Mouse (Mus musculus): Measurements from ENCODE around the gene Clec4n. TPM values are rescaled to one million over a fixed set of nuclear protein-coding genes. Genes with fewer than 3 reads are reported as not detected.

Gene Clec4n
- polyA plus RNA-seq, 1 experiment: not detected

DNA sequence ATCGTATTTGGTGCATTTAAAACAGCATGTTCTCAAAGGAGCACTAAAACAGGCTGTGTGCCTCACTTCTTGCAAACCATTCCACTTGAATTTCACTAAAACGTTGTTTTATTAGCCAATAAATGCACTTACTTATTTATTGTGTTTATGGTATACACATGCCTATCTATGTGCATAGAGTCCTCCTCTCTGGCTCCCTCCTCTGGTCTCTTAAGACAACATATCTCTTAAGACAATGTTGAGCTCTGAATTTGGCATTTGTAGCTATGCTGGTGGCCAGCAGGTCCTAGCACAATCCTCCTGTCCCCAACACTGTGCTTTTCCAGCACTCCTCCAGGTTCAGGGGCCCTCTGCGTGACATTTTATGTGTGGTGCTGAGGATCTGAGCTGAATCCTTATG is 29.3 kb downstream of the Clec4n start:
- Histone ChIP-seq H3K27me3 (ENCODE audit: control insufficient read depth, insufficient read depth, insufficient read length) (no peaks in the 10 kb centered on the region), H3K4me3 (no peak overlapping the region), H3K4me2 (ENCODE audit: low read depth) (no peak overlapping the region), H3K36me3 (ENCODE audit: control insufficient read depth, insufficient read depth) (no peaks in the 10 kb centered on the region), H3ac (ENCODE audit: control insufficient read depth, insufficient read length) (no peak overlapping the region), H3K79me2 (ENCODE audit: control insufficient read depth, insufficient read depth) (no peaks in the 10 kb centered on the region)
- TF ChIP-seq MYOG (IDR thresholded peaks at IDR 0.05; ENCODE audit: control insufficient read depth in 1 of 3, insufficient read depth in 1 of 3, insufficient read length in 2 of 3, low read depth in 2 of 3): no peak
- no peak for TF ChIP-seq TCF12 (IDR thresholded peaks at IDR 0.05; ENCODE audit: insufficient read depth, poor library complexity, severe bottlenecking)
- no peak for TF ChIP-seq POLR2AphosphoS2 (IDR thresholded peaks at IDR 0.05; ENCODE audit: insufficient read length, low read depth)
- TF ChIP-seq E2F4 (IDR thresholded peaks at IDR 0.05; ENCODE audit: insufficient read depth): no peak
- no peak for TF ChIP-seq USF1 (IDR thresholded peaks at IDR 0.05; ENCODE audit: low read depth)
- TF ChIP-seq POLR2A (IDR thresholded peaks at IDR 0.05; ENCODE audit: insufficient read length, low read depth): no peak

DNA sequence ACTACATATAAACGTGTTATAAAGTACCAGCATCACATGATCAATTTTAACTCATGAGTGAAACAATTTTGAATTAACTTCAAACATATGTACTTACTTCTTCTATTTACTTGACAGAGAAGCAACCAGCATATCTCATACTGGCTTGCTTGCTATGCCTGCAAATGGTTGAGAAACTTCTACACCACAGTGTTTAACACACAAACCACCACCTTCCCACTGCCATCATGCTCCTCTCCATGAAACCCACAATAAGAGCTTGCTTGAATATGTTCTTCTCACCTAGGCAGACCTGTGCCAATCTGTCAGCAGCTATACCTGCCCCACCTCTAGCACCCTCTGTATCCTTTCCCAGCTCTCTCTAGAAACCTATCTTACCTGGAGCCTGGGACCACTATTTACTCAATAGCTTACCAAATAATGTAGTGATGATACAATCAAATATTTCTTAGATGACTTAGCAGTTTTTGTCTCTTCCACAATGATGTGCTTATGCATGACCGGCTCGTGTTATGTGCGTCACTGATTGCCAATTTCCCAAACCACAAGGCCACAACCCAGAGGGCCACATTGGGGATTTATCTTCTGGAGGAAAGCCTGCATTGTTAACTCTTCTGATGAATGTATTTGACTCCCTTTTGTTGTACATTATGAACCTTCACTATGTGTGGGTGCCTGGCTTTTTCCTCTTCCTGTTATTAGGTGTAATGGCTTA is 30.4 kb downstream of the Clec4n start:
- no peaks in the 10 kb centered on the region for H3K36me3 ChIP-seq (ENCODE audit: control insufficient read depth, insufficient read depth)

DNA sequence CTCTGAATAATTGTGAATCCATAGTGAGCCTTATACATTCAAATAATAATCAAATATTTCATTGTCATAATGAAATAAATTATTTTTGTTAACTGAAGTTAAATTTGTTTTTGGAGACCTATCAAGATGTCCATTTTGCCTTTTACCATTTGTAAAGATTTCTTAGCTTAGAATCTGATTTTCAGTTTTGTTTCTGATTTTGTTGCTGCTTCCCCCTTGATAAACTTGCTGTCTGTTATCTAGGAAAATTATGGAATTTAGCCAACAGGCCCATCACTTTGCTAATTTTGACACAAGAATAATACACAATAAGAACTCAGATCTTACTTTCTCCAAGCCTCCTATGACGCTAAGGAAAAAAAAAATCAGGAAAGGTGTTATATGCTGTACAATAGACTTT is 31.2 kb downstream of the Clec4n start:
- Histone ChIP-seq H3K4me3 (no peak overlapping the region), H3K4me2 (ENCODE audit: low read depth) (no peak overlapping the region), H3K36me3 (ENCODE audit: control insufficient read depth, insufficient read depth) (no peaks in the 10 kb centered on the region), H3ac (ENCODE audit: control insufficient read depth, insufficient read length) (no peak overlapping the region), H3K79me2 (ENCODE audit: control insufficient read depth, insufficient read depth) (no peaks in the 10 kb centered on the region), H3K27me3 (ENCODE audit: control insufficient read depth, insufficient read depth, insufficient read length) (no peaks in the 10 kb centered on the region)
- TF ChIP-seq USF1 (IDR thresholded peaks at IDR 0.05; ENCODE audit: low read depth) (no peak), E2F4 (IDR thresholded peaks at IDR 0.05; ENCODE audit: insufficient read depth) (no peak)

More for the DNA sequence above, 30.4 kb downstream of the Clec4n start:
- Histone ChIP-seq H3ac (ENCODE audit: control insufficient read depth, insufficient read length) (no peak overlapping the region), H3K4me2 (ENCODE audit: low read depth) (no peak overlapping the region), H3K27me3 (ENCODE audit: control insufficient read depth, insufficient read depth, insufficient read length) (no peaks in the 10 kb centered on the region), H3K79me2 (ENCODE audit: control insufficient read depth, insufficient read depth) (no peaks in the 10 kb centered on the region), H3K4me3 (no peak overlapping the region)
- TF ChIP-seq REST (IDR thresholded peaks at IDR 0.05; ENCODE audit: insufficient read depth, insufficient read length) (no peak), MYOG (IDR thresholded peaks at IDR 0.05; ENCODE audit: control insufficient read depth in 1 of 3, insufficient read depth in 1 of 3, insufficient read length in 2 of 3, low read depth in 2 of 3) (no peak), CEBPB (IDR thresholded peaks at IDR 0.05; ENCODE audit: insufficient read depth, poor library complexity, severe bottlenecking) (no peak), POLR2AphosphoS2 (IDR thresholded peaks at IDR 0.05; ENCODE audit: insufficient read length, low read depth) (no peak)

DNA sequence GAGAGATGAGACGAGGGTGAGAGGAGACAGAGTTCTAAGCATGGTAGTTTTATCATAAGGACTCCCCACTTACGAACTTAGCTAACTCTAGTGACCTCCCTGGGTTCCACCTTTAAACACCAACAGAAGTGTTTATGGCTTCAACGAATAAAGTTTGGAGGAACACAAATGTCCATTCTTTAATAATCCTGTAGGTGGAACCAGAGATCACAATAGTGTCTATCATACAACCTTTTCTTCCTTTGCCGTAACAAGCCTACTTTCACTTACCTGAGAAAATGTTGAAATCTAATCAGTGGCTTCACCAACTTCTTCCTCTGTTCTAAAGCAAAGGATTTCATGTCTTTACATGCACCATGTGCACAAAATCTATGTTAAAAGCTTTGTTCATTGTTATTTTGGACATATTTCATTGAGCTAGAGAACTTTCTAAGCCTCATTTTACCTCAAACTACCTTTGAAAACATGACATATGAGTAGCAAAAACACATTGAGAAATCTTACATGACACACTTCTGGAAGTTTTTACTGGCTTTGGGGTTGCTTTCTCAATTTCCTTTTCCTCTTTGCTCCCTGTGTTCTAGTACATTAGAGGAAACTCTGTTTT is 32.0 kb downstream of the Clec4n start, which contains the start of gene Clec4d:
Gene Clec4d, plus strand, starts transcription at position 557 of the 607 bp plus-strand sequence.
- no peak within 1 kb of the TSS for H3K4me2 ChIP-seq (ENCODE audit: low read depth)
- no peaks in the 10 kb centered on the region for H3K27me3 ChIP-seq (ENCODE audit: control insufficient read depth, insufficient read depth, insufficient read length)
- TF ChIP-seq MAX (IDR thresholded peaks at IDR 0.05; ENCODE audit: low read depth) (no peak), USF1 (IDR thresholded peaks at IDR 0.05; ENCODE audit: low read depth) (no peak), E2F4 (IDR thresholded peaks at IDR 0.05; ENCODE audit: insufficient read depth) (no peak), SRF (IDR thresholded peaks at IDR 0.05; ENCODE audit: control insufficient read depth, insufficient read length, low read depth) (no peak), REST (IDR thresholded peaks at IDR 0.05; ENCODE audit: insufficient read depth, insufficient read length) (no peak), MYOD1 (IDR thresholded peaks at IDR 0.05; ENCODE audit: control insufficient read depth in 1 of 3, insufficient read length in 2 of 3, low read depth in 2 of 3) (no peak), CEBPB (IDR thresholded peaks at IDR 0.05; ENCODE audit: insufficient read depth, poor library complexity, severe bottlenecking) (no peak), TCF12 (IDR thresholded peaks at IDR 0.05; ENCODE audit: insufficient read depth, poor library complexity, severe bottlenecking) (no peak), POLR2AphosphoS2 (IDR thresholded peaks at IDR 0.05; ENCODE audit: insufficient read length, low read depth) (no peak), POLR2A (IDR thresholded peaks at IDR 0.05; ENCODE audit: insufficient read length, low read depth) (no peak), MYOG (IDR thresholded peaks at IDR 0.05; ENCODE audit: control insufficient read depth in 1 of 3, insufficient read depth in 1 of 3, insufficient read length in 2 of 3, low read depth in 2 of 3) (no peak), TCF3 (IDR thresholded peaks at IDR 0.05; ENCODE audit: insufficient read length, low read depth) (no peak)
- no peaks in the 10 kb centered on the region for H3K79me2 ChIP-seq (ENCODE audit: control insufficient read depth, insufficient read depth)
- H3ac ChIP-seq (ENCODE audit: control insufficient read depth, insufficient read length): no peak within 1 kb of the TSS
- no peak within 1 kb of the TSS for H3K4me3 ChIP-seq
- no peaks in the 10 kb centered on the region for H3K36me3 ChIP-seq (ENCODE audit: control insufficient read depth, insufficient read depth)

DNA sequence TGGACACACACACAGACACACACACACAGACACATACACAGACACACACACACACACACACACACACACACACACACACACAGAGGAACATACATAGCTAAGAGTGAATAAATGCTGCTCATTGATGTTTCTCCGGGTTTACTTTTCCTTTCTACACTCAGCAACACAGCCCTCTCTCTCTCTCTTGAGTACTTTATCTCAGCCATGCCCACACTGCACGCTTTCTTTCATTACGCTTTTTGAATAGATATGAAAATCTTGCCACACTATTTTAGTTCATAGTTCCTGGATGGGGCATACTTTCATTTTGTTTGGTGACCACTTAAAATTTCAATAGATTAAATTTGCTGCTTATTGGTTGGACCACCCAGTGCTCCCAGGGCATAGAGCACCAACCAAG is 34.6 kb downstream of the Clec4n start:
- no peak overlapping the region for H3ac ChIP-seq (ENCODE audit: control insufficient read depth, insufficient read length)
- no peaks in the 10 kb centered on the region for H3K36me3 ChIP-seq (ENCODE audit: control insufficient read depth, insufficient read depth)
- H3K4me3 ChIP-seq: no peak overlapping the region
- no peaks in the 10 kb centered on the region for H3K79me2 ChIP-seq (ENCODE audit: control insufficient read depth, insufficient read depth)
- no peak for TF ChIP-seq POLR2AphosphoS2 (IDR thresholded peaks at IDR 0.05; ENCODE audit: insufficient read length, low read depth)
- TF ChIP-seq E2F4 (IDR thresholded peaks at IDR 0.05; ENCODE audit: insufficient read depth): no peak
- no peak for TF ChIP-seq CEBPB (IDR thresholded peaks at IDR 0.05; ENCODE audit: insufficient read depth, poor library complexity, severe bottlenecking)
- TF ChIP-seq REST (IDR thresholded peaks at IDR 0.05; ENCODE audit: insufficient read depth, insufficient read length): no peak
- TF ChIP-seq USF1 (IDR thresholded peaks at IDR 0.05; ENCODE audit: low read depth): no peak
- no peak for TF ChIP-seq MYOG (IDR thresholded peaks at IDR 0.05; ENCODE audit: control insufficient read depth in 1 of 3, insufficient read depth in 1 of 3, insufficient read length in 2 of 3, low read depth in 2 of 3)
- no peak for TF ChIP-seq POLR2A (IDR thresholded peaks at IDR 0.05; ENCODE audit: insufficient read length, low read depth)
- no peak for TF ChIP-seq MYOD1 (IDR thresholded peaks at IDR 0.05; ENCODE audit: control insufficient read depth in 1 of 3, insufficient read length in 2 of 3, low read depth in 2 of 3)
- no peak for TF ChIP-seq TCF3 (IDR thresholded peaks at IDR 0.05; ENCODE audit: insufficient read length, low read depth)
- TF ChIP-seq SRF (IDR thresholded peaks at IDR 0.05; ENCODE audit: control insufficient read depth, insufficient read length, low read depth): no peak
- no peak for TF ChIP-seq MAX (IDR thresholded peaks at IDR 0.05; ENCODE audit: low read depth)
- TF ChIP-seq TCF12 (IDR thresholded peaks at IDR 0.05; ENCODE audit: insufficient read depth, poor library complexity, severe bottlenecking): no peak
- H3K4me2 ChIP-seq (ENCODE audit: low read depth): no peak overlapping the region
- no peaks in the 10 kb centered on the region for H3K27me3 ChIP-seq (ENCODE audit: control insufficient read depth, insufficient read depth, insufficient read length)

All from myocyte (in vitro differentiated cells).